Mouse (Mus musculus): ENCODE data around the gene Diexf. TPM values are rescaled to one million over a fixed set of nuclear protein-coding genes. Genes with fewer than 3 reads are reported as not detected.
A peak's percentile ranks its signal among the peaks of the same experiment; 100 is the strongest.

Diexf gene
- polyA plus RNA-seq, 2 experiments = 8.9 to 33.4 TPM

DNA sequence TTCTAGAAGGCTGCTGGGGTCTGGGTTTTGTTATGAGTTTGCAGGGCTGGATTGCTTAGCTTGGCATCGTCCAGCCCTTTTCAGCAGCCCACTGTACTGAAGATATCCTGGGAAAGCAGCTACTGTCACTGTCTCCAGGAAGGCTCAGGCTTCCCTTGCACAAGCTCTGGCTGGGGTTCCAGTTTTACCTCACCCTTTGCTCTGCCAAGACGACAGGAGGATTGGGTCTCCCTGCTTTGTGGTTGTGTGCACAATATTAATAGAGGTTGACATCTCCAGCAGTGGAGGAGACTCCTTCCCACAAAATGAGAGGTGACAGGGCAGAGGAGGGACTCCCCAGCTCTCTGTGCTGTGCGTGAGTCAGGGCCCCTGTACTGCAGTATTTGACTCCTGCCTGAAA is 19.2 kb upstream of the Diexf start:
- H3K27me3 ChIP-seq (ENCODE audit: control insufficient read depth, insufficient read depth, low read length) = peaks cover 14% of the 10 kb centered on the region
- no peaks in the 10 kb centered on the region for H3K9me3 ChIP-seq (ENCODE audit: control insufficient read depth, low read length)
- DNase-seq (ENCODE audit: low spot score) (no peak), ATAC-seq (ENCODE audit: low FRiP score, low read depth) (no peak)
- H3K27ac ChIP-seq (replicated peaks; ENCODE audit: low read depth, low read length) = no peak overlapping the region
- no peak for TF ChIP-seq POLR2A (IDR thresholded peaks at IDR 0.05; ENCODE audit: borderline replicate concordance, extremely low read depth, insufficient read depth, insufficient read length)
- no peak overlapping the region for H3K4me2 ChIP-seq (replicated peaks; ENCODE audit: low read depth, low read length, severe bottlenecking)
- no peaks in the 10 kb centered on the region for H3K36me3 ChIP-seq (ENCODE audit: control insufficient read depth, insufficient read depth, low read length)
- H3K9ac ChIP-seq (ENCODE audit: low read depth, low read length, severe bottlenecking) = no peak overlapping the region
- WGBS = 61% methylated on average over 3 of the region's 3 CpGs
- H3K4me1 ChIP-seq (ENCODE audit: control insufficient read depth, insufficient read depth, low read length) = peaks cover 10% of the 10 kb centered on the region
- no peak overlapping the region for H3K4me3 ChIP-seq (replicated peaks; ENCODE audit: low read length)

DNA sequence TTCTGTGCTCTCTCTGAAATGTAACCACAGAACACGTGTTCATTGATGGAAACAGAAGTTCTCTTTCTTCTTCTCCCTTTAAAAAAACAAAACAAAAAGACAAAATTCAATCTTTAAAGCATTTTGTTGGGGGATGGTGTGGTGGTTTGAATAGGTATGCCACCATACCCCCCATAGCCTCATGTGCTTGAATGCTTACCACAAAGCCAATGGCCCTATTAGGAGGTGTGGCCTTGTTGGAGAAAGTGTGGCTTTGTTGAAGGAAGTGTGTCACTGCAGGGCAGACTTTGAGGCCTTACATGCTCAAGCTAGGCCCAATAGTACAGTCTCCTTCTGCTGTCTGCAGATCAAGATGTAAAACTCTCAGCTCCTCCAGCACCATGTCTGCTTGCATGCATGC is 16.3 kb upstream of the Diexf start:
- Histone ChIP-seq H3K27ac (replicated peaks; ENCODE audit: low read depth, low read length) (no peak overlapping the region), H3K4me2 (replicated peaks; ENCODE audit: low read depth, low read length, severe bottlenecking) (no peak overlapping the region), H3K9me3 (ENCODE audit: control insufficient read depth, low read length) (no peaks in the 10 kb centered on the region), H3K4me1 (ENCODE audit: control insufficient read depth, insufficient read depth, low read length) (no peaks in the 10 kb centered on the region), H3K27me3 (ENCODE audit: control insufficient read depth, insufficient read depth, low read length) (no peaks in the 10 kb centered on the region), H3K36me3 (ENCODE audit: control insufficient read depth, insufficient read depth, low read length) (no peaks in the 10 kb centered on the region), H3K9ac (ENCODE audit: low read depth, low read length, severe bottlenecking) (no peak overlapping the region), H3K4me3 (replicated peaks; ENCODE audit: low read length) (no peak overlapping the region)
- ATAC-seq (ENCODE audit: low FRiP score, low read depth) = no peak
- 92% methylated on average over 1 of the region's 1 CpGs for WGBS
- no peak for DNase-seq (ENCODE audit: low spot score)
- TF ChIP-seq POLR2A (IDR thresholded peaks at IDR 0.05; ENCODE audit: borderline replicate concordance, extremely low read depth, insufficient read depth, insufficient read length) = no peak

DNA sequence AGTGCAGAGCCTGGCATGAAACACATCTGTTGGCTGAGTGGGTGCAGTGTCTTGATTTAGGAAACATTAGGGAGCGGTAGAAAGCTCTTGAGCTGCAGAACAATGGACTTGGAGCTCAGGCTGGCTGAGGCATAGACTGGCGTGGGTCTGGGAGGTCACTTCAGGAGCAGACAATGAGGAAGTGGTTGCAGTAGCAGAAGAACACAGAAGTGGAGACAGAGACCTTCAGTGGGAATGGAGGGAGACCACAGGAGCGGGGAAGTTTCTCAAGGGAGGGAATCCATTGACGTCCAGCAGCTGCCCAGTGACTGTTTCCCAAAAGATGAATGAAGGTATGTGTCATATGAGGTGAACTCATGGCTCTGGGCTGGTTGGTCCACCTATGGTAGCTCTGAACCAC is 15.0 kb upstream of the Diexf start:
- H3K9ac ChIP-seq (ENCODE audit: low read depth, low read length, severe bottlenecking) = no peak overlapping the region
- H3K4me3 ChIP-seq (replicated peaks; ENCODE audit: low read length) = no peak overlapping the region
- DNase-seq (ENCODE audit: low spot score) (no peak), ATAC-seq (ENCODE audit: low FRiP score, low read depth) (no peak)
- H3K4me2 ChIP-seq (replicated peaks; ENCODE audit: low read depth, low read length, severe bottlenecking) = no peak overlapping the region
- no peaks in the 10 kb centered on the region for H3K9me3 ChIP-seq (ENCODE audit: control insufficient read depth, low read length)
- no peak for TF ChIP-seq POLR2A (IDR thresholded peaks at IDR 0.05; ENCODE audit: borderline replicate concordance, extremely low read depth, insufficient read depth, insufficient read length)
- 87% methylated on average over 4 of the region's 4 CpGs for WGBS
- H3K27ac ChIP-seq (replicated peaks; ENCODE audit: low read depth, low read length) = no peak overlapping the region
- H3K4me1 ChIP-seq (ENCODE audit: control insufficient read depth, insufficient read depth, low read length) = no peaks in the 10 kb centered on the region
- H3K36me3 ChIP-seq (ENCODE audit: control insufficient read depth, insufficient read depth, low read length) = no peaks in the 10 kb centered on the region
- H3K27me3 ChIP-seq (ENCODE audit: control insufficient read depth, insufficient read depth, low read length) = no peaks in the 10 kb centered on the region

DNA sequence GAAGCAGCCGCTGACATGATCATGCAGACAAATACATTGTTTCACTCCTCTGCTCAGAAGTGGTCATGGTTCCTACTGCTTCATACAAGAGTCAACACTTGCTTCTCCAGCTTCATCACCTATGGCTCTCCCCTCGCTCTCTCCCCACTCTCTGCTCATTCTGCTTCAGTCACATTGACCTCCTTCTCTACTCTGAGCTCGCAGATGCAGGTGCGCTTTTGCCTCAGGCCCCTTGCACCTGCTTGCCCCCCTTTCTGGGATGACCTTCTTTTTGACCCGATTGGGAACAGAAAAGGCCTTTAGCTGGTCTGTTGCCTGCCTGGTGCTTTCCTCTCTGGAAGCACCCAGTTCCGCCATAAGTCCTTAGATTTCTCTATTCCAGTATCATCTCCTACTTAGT is 14.4 kb upstream of the Diexf start:
- no peaks in the 10 kb centered on the region for H3K4me1 ChIP-seq (ENCODE audit: control insufficient read depth, insufficient read depth, low read length)
- WGBS = 88% methylated on average over 6 of the region's 6 CpGs
- TF ChIP-seq POLR2A (IDR thresholded peaks at IDR 0.05; ENCODE audit: borderline replicate concordance, extremely low read depth, insufficient read depth, insufficient read length) = no peak

DNA sequence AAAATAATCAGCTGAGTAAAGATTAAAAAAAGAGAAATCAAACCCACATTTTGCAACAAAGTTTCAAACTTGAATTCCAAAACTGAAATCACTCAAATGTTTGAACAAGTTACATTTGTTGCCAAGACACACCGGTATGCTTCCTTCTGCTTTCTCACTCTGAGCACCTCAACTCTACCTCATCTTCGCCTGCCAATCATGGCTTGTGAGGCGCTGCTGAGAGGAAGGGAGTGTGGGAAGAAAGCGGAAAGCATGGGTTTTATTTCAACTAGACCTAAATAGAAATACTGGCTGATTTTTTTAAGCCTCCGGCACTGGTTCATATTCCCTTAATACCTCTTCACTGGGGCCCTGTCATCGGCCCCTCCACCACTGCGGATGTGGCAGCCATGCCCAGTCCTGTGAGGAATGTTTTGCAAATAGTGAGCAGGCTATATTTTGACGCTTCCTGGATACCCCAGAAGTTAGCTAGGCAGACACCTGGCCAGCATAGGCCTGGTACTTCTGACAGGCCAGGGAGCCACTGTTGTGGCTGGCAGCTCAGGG is 12.5 kb upstream of the Diexf start:
- no peaks in the 10 kb centered on the region for H3K36me3 ChIP-seq (ENCODE audit: control insufficient read depth, insufficient read depth, low read length)
- 77% methylated on average over 8 of the region's 8 CpGs for WGBS
- ATAC-seq (ENCODE audit: low FRiP score, low read depth) = no peak
- no peak overlapping the region for H3K4me3 ChIP-seq (replicated peaks; ENCODE audit: low read length)
- no peaks in the 10 kb centered on the region for H3K27me3 ChIP-seq (ENCODE audit: control insufficient read depth, insufficient read depth, low read length)
- no peak overlapping the region for H3K27ac ChIP-seq (replicated peaks; ENCODE audit: low read depth, low read length)
- H3K9me3 ChIP-seq (ENCODE audit: control insufficient read depth, low read length) = no peaks in the 10 kb centered on the region
- no peaks in the 10 kb centered on the region for H3K4me1 ChIP-seq (ENCODE audit: control insufficient read depth, insufficient read depth, low read length)
- TF ChIP-seq POLR2A (IDR thresholded peaks at IDR 0.05; ENCODE audit: borderline replicate concordance, extremely low read depth, insufficient read depth, insufficient read length) = no peak
- no peak for DNase-seq (ENCODE audit: low spot score)
- no peak overlapping the region for H3K9ac ChIP-seq (ENCODE audit: low read depth, low read length, severe bottlenecking)
- H3K4me2 ChIP-seq (replicated peaks; ENCODE audit: low read depth, low read length, severe bottlenecking) = no peak overlapping the region

More for the DNA sequence above, 14.4 kb upstream of the Diexf start:
- no peaks in the 10 kb centered on the region for H3K9me3 ChIP-seq (ENCODE audit: control insufficient read depth, low read length)
- H3K27ac ChIP-seq (replicated peaks; ENCODE audit: low read depth, low read length) = no peak overlapping the region
- no peak overlapping the region for H3K4me2 ChIP-seq (replicated peaks; ENCODE audit: low read depth, low read length, severe bottlenecking)
- no peak overlapping the region for H3K4me3 ChIP-seq (replicated peaks; ENCODE audit: low read length)
- ATAC-seq (ENCODE audit: low FRiP score, low read depth) = no peak
- H3K9ac ChIP-seq (ENCODE audit: low read depth, low read length, severe bottlenecking) = no peak overlapping the region
- no peaks in the 10 kb centered on the region for H3K36me3 ChIP-seq (ENCODE audit: control insufficient read depth, insufficient read depth, low read length)
- no peaks in the 10 kb centered on the region for H3K27me3 ChIP-seq (ENCODE audit: control insufficient read depth, insufficient read depth, low read length)
- DNase-seq (ENCODE audit: low spot score) = no peak

DNA sequence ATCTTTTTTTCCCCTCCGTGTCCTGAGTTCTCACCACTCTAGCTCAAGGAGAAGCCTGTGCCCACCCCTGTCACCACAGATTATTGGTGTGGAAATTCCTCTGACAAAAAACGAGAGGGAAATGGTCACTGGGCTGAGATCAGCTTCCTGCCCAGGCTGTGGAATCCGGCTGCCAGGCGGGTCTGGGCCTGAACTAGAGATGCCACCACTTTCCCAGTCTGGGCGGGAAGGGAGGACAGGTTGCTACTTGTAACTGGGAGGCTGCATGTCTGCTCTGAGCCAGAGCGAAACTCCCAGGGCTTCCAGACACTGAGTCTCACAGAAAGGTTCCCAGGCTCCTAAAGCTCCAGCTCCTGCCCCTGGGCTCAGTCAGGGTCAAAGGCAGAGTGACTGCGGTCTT is 11.0 kb upstream of the Diexf start:
- DNase-seq (ENCODE audit: low spot score) (no peak), ATAC-seq (ENCODE audit: low FRiP score, low read depth) (no peak)
- Histone ChIP-seq H3K4me3 (replicated peaks; ENCODE audit: low read length) (no peak overlapping the region), H3K27ac (replicated peaks; ENCODE audit: low read depth, low read length) (peak overlapping the region; percentile 2; the same call in 1 of the 2 replicates), H3K27me3 (ENCODE audit: control insufficient read depth, insufficient read depth, low read length) (no peaks in the 10 kb centered on the region), H3K4me2 (replicated peaks; ENCODE audit: low read depth, low read length, severe bottlenecking) (no peak overlapping the region), H3K36me3 (ENCODE audit: control insufficient read depth, insufficient read depth, low read length) (no peaks in the 10 kb centered on the region), H3K9me3 (ENCODE audit: control insufficient read depth, low read length) (no peaks in the 10 kb centered on the region), H3K4me1 (ENCODE audit: control insufficient read depth, insufficient read depth, low read length) (no peaks in the 10 kb centered on the region), H3K9ac (ENCODE audit: low read depth, low read length, severe bottlenecking) (0 out of 2 replicates have a peak overlapping the region, but pooled peaks have one; percentile 31)
- WGBS = 46% methylated on average over 7 of the region's 7 CpGs
- no peak for TF ChIP-seq POLR2A (IDR thresholded peaks at IDR 0.05; ENCODE audit: borderline replicate concordance, extremely low read depth, insufficient read depth, insufficient read length)

All from limb, embryonic 14.5 days (tissue).